Mouse (Mus musculus) intestine, embryonic 15.5 days (tissue): ENCODE results near the gene Itgb5. TPM values are rescaled to one million over a fixed set of nuclear protein-coding genes. Genes with fewer than 3 reads are reported as not detected.

Experiments
- ATAC-seq: fragments of 200-750 bp; cut with Nextera tagmentation; 2 replicates; pipeline ENCODE4 v1.8.0; 2017; ENCODE audit warnings: moderate TSS enrichment, moderate library complexity
- H3K27ac ChIP-seq: fragments of 300-500 bp; sonication (generic); 2 replicates; pipeline ENCODE4 v1.5.1; 2015; ENCODE audit warnings: mild to moderate bottlenecking, inconsistent platforms
- H3K27me3 ChIP-seq: fragments of 300-500 bp; sonication (generic); replicated peaks from 2 replicates; pipeline ENCODE4 v1.6.1; 2015; ENCODE audit warnings: inconsistent platforms
- H3K36me3 ChIP-seq: fragments of 300-500 bp; sonication (generic); 2 replicates; pipeline ENCODE4 v1.6.1; 2015; ENCODE audit warnings: inconsistent platforms
- H3K4me1 ChIP-seq: fragments of 300-500 bp; sonication (generic); replicated peaks from 2 replicates; pipeline ENCODE4 v1.6.1; 2015; ENCODE audit warnings: inconsistent platforms
- H3K4me2 ChIP-seq: fragments of 300-500 bp; sonication (generic); replicated peaks from 2 replicates; pipeline ENCODE4 v1.6.1; 2015; ENCODE audit warnings: mild to moderate bottlenecking, inconsistent platforms
- H3K4me3 ChIP-seq: fragments of 300-500 bp; sonication (generic); replicated peaks from 2 replicates; pipeline ENCODE4 v1.5.1; 2015; ENCODE audit warnings: inconsistent platforms
- H3K9ac ChIP-seq: fragments of 300-500 bp; sonication (generic); 2 replicates; pipeline ENCODE4 v1.6.1; 2015; ENCODE audit warnings: inconsistent platforms
- H3K9me3 ChIP-seq: fragments of 300-500 bp; sonication (generic); 2 replicates; pipeline ENCODE4 v1.6.1; 2016; ENCODE audit warnings: inconsistent platforms
- WGBS: fragments of 180-500 bp; shearing (Covaris S2); methylation state at CpG from one replicate; pipeline ENCODE4 v1.1.7; 2015; 5-methylcytosine and 5-hydroxymethylcytosine counted together
- polyA plus RNA-seq: library from polyadenylated mRNA; unstranded; fragments of >200 nt; fragmentation: Nextera tagmentation; extraction: Ambion mirVana; gene quantifications from 2 replicates; pipeline ENCODE4 v1.2.1, GENCODE M21; 2015

Itgb5 gene
- polyA plus RNA-seq, 1 experiment from 2014 or later: 36.1 TPM

- Histone ChIP-seq H3K4me3 (no peak overlapping the region), H3K9me3 (no peaks in the 10 kb centered on the region), H3K27ac (no peak overlapping the region), H3K27me3 (no peaks in the 10 kb centered on the region), H3K9ac (no peak overlapping the region), H3K4me1 (peaks cover 7% of the 10 kb centered on the region), H3K36me3 (no peaks in the 10 kb centered on the region), H3K4me2 (no peak overlapping the region)
- peak; percentile 60 for ATAC-seq
- 56% methylated on average over 4 of the region's 4 CpGs for WGBS
These were observed 161.2 kb downstream of the Itgb5 start for GRCm38 (mm10) chr16:33990712-33991111.

DNA sequence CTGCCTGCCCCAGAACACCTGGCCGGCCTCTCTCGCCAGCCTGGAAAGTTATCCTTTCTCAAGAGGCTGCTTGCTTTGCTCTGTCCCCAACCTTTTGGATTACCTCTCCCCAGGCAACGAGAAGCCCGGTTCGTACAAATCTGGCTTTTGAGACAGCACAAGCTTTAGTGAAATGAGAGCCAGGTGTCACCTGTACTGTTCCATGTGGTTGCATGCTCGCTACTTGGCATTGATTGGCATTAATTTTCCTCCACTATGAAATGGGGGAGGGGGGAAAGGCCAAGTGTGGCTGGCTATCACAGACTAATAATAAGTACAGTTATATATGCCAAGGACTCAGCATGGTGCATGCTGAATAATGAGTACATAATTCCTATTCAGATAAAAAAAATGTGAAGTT is 164.9 kb downstream of the Itgb5 start:
- no peaks in the 10 kb centered on the region for H3K27me3 ChIP-seq
- no peak for ATAC-seq
- H3K27ac ChIP-seq: no peak overlapping the region
- WGBS: 87% methylated on average over 6 of the region's 6 CpGs
- no peaks in the 10 kb centered on the region for H3K9me3 ChIP-seq
- no peaks in the 10 kb centered on the region for H3K36me3 ChIP-seq
- 0 out of 2 replicates have a peak, but pooled peaks cover 3% of the 10 kb centered on the region for H3K4me1 ChIP-seq
- H3K4me2 ChIP-seq: no peak overlapping the region
- H3K9ac ChIP-seq: no peak overlapping the region
- no peak overlapping the region for H3K4me3 ChIP-seq

DNA sequence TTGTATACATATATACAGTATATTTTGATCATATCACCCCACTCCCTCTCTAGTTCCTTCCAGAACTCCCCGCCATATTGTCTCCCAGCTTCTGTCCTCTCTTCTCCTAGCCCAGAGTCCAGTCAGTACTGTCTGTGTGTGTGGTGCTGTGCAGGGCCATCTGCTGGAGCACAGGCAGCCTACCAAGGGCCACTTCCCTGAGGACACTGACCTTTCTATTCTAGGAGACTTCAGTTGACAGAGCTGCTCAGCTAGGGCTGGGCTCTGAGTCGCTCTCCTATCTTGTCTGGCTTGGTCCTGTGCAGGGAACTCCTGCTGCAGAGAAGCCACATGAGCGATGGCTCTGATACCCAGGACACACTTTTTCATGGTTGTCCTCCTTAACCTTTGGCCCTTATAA is 166.0 kb downstream of the Itgb5 start:
- no peak overlapping the region for H3K4me3 ChIP-seq
- ATAC-seq: no peak
- 81% methylated on average over 3 of the region's 3 CpGs for WGBS

GRCm38 (mm10) chr16:33996030-33996429 is 166.6 kb downstream of the Itgb5 start:
- H3K4me2 ChIP-seq: no peak overlapping the region
- H3K9me3 ChIP-seq: no peaks in the 10 kb centered on the region
- H3K27me3 ChIP-seq: no peaks in the 10 kb centered on the region
- H3K4me1 ChIP-seq: no peaks in the 10 kb centered on the region
- no peaks in the 10 kb centered on the region for H3K36me3 ChIP-seq
- H3K27ac ChIP-seq: no peak overlapping the region
- ATAC-seq: no peak
- no peak overlapping the region for H3K4me3 ChIP-seq
- WGBS: 8% methylated on average over 5 of the region's 5 CpGs
- H3K9ac ChIP-seq: no peak overlapping the region

More for the DNA sequence above, 166.0 kb downstream of the Itgb5 start:
- Histone ChIP-seq H3K36me3 (no peaks in the 10 kb centered on the region), H3K4me1 (no peaks in the 10 kb centered on the region), H3K9me3 (no peaks in the 10 kb centered on the region), H3K27me3 (no peaks in the 10 kb centered on the region), H3K9ac (no peak overlapping the region), H3K27ac (no peak overlapping the region), H3K4me2 (no peak overlapping the region)

- Histone ChIP-seq H3K4me3 (no peak overlapping the region), H3K4me2 (no peak overlapping the region), H3K27ac (no peak overlapping the region), H3K9me3 (no peaks in the 10 kb centered on the region), H3K27me3 (no peaks in the 10 kb centered on the region), H3K4me1 (no peaks in the 10 kb centered on the region), H3K36me3 (no peaks in the 10 kb centered on the region), H3K9ac (no peak overlapping the region)
- WGBS: 89% methylated on average over 6 of the region's 6 CpGs
- ATAC-seq: no peak
These were observed 168.5 kb downstream of the Itgb5 start for GRCm38 (mm10) chr16:33998011-33998410.

Other genes starting within 250 kb of the Itgb5 start
- 21.2 and 21.4 TPM in 2 replicates for gene Heg1, start 145.3 kb upstream of the Itgb5 start, polyA plus RNA-seq
- gene Muc13, start 35.6 kb upstream of the Itgb5 start, polyA plus RNA-seq: 209 and 261 TPM in 2 replicates
- 55.9 and 56.0 TPM in 2 replicates for gene Umps, start 137.4 kb downstream of the Itgb5 start, polyA plus RNA-seq